Mouse (Mus musculus): ENCODE measurements around the gene Bicra.
A peak's percentile ranks its signal among the peaks of the same experiment; 100 is the strongest.

The Bicra gene

DNA sequence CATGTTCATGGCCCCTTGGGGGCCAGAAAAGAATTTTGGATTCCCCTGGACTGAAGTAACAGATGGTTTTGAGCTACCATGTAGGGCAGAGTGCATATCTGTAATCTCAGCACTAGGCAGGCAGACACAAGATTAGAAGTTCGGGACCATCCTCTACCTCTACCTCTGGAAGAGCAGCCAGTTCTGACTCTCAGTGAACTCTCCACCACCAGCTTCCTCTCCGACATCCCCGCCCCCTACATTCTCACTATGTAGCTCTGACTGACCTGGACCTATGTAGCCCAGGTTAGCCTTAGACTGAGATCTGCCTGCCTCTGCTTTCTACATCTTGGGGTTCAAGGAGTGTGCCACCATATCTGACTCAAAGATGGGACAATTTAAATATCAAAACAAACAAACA is 81.2 kb downstream of the Bicra start:
- no peak for DNase-seq

DNA sequence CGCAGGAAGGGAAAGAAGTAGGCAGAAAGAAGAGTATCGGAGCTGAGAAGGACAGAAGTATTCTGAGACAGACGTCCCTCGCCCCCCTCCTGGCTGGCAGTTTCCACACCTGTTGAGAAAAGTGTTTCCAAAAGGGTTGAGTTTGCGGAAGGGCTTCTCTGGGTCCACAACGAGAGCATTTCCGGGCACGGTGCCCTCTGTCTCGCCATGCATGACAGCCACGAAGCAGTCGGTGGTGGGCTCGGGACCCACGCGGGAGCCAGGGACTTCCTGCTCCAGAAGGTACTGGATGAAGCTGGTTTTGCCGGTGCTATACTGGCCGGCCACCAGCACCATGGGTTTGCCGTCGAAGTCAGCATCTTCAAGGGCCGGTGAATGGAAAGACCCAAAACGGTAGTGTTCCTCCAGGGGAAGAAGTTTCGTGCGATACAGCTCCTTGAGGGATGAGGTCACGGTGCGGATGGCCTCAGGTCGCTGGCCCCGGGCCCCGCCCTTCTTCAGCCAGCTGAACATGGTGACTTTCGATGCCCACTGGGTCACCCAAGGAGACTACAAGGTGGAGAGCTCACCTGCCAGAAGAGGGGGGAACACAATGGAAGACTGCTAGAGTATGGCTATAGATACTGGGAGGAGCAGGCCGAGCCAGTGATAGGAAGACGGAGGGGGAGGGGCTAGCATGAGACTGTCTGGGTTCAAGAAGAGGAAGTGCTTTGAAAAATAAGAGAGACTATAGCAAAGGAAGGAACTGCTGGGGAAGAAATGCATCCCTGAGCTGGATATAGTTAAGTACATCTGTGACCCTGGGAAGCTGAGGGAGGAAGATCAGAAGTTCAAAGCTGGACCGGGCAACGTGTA is 83.7 kb downstream of the Bicra start:
- no peak for DNase-seq

DNA sequence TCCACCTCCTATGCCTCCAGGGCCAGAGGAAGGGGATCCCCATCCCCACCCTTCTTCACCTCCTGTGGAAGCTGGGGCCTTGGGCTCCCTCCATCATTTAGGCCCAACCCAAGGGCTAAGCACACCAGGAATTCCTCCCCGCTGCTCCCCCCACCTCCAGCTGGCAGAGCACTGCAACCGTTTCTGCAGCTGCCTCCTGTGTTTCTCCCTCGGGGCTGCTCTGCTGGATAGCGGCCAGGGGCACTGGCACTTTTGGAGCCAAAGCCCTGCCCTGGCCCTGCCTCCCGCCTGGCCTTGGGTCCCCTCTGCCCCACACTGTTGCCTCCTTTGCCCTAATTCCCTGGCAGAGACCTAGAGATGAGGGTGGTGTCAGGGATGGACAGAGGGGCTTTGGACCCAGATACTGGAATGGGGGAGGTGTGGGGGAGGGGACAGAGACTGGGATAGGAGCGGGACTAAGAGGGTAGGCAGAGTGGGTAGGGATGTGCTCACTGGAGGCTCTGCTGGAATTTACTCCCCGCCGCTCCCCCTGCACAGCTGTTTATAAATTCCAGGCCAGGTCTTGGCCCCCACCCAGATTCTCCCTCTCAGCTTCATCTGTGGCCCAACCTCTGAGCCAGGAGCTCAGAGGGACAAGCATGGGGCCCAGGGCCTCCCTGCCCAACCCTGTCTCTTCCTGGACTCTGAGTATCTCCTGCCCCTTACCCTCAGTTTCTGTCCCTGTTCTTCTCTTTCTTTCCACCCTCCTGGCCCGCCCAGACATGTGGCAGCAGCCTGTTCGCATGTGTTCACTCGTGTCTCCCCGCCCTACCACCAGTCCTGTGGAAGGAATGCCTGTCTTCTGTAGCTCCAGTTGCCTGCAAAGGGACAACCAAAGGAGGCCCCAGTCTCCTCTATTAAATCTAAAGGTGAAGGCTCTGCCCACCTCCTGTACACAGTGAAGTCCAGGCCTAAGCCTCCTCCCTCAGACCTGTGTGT is 85.1 kb downstream of the Bicra start:
- DNase-seq, result no peak

DNA sequence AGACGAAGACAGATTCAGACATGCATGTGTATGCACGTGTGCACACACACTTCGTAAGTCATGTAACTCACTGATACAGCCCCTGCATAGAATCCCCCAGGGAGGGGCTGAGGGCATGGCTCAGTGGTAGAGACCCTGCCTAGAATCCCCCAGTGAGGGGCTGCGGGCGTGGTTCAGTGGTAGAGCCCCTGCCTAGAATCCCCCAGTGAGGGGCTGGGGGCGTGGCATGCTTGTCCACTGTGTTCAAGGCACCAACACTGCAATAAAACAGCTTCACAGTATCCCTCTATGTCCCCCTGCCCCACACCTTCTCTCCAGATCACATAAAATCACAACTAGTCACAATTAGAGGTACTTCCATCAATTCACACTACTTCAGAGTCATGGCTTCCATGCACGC is 85.9 kb downstream of the Bicra start:
- no peak for DNase-seq

DNA sequence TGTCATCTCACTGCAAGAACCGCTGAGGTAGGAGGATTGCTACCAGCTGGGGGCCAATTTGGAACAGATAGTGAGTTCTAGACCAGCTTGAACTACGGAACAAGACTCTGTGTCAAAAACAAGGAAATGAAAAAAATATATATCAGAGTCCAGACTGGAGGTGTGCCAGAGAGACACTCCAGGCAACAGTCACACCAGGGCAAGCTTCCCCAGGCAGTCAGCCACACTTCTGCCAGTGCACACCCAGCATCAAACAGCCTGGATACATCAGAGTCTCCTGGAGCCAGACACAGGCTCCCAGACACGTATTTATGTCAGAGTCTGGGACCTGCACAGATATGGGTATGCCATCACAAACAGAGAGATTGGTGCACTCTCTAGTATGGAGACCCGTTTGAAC is 86.5 kb downstream of the Bicra start:
- DNase-seq, result no peak

DNA sequence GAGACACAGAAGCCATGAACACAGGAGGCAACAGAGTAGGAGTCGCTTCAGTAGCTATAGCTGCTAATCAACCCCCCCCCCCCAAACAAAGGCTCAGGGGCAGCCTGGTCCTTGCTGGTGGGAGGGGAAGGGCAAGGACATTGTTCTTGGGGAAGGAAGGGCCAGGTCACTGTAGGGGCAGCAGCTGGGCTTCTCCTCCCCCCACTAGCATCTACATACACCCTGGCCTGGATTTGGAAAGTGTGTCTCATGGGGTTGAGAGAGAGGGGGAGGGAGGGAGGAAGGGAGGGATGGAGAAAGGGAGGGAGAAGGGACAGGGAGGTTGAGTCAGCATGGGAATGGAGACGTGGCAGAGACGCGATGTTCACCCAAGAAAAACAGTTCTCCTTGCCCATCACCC is 87.0 kb downstream of the Bicra start:
- DNase-seq, result no peak

DNA sequence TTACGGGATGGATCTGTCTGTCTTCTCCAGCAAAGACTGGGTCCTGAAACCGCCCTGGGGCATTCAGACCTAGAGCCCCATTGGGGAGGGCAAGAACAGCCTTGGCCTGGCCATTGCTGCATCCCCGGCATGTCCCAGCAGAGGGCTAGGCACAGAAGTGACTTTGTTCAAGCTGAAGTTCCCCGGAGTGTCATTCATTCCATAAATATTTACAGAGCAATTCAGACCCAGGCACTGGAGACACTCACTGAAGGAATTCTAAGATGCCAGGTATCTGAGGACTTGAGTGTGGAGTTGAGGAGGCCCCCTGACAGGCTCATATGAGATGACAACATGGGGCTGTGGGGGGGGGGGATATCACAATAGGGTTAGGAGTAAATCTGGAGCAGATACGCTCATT is 91.6 kb downstream of the Bicra start:
- DNase-seq, result no peak

DNA sequence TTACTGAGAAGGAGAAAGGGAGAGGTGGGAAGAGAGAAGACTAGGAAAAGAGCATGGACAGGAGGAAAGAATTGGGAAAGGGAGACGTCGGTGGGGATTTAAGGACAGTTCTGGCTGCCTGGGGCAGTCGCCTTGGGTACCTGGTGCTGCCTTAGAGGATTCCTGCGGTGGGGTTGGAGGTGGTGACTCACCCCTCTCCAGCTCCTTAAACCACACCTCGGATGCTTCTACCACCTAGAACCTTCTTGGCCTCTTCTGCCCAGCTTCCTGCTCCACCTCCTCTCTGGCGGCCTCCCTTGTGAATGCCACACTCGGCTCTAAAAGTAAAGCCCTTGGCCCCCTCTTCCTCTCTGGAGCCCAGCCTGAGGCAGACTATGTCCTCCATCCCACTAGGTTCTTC is 92.2 kb downstream of the Bicra start:
- DNase-seq, result no peak

DNA sequence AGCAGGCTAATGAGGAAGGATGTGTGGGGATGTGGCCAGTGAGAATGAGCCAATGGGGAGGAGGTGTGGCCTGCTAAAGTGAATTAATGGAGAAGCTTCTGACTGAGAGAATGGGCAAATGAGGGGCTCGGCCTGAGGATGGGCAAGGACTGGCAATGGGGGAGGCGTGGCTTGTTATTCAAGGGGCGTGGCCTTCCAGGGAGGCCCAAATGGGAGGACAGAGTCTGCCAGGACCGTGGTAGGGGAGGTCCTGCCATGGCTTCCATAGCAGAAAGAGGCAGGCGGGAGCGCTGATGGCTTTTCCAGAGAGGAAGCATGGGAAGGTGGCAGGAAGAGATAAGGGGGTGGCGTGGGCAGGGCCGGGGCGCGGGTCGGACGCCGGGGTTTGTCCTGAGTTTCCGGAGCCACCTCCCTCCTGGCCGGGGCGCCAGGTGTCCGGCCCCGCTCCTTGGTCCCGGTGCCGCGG is 92.7 kb downstream of the Bicra start:
- DNase-seq, result no peak

DNA sequence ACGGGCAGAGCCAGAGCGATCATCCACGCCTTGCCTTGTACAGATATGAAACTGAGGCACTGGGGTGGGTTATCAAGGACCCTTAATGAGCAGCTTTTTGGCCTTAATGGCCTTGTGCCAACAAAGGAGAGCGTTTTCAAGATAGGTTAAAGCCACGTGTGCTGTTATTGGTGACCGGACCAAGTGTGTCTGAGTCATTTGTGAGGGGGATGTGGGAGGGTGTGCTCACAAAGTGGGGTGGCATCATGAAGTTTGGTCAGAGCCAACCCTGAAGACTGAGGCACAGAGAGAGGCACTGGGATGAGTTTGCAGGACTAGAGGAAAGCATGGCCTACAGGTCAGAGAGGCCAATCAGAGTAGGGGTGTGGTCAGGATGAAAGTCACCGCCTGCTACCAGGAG is 93.3 kb downstream of the Bicra start:
- DNase-seq, result no peak

DNA sequence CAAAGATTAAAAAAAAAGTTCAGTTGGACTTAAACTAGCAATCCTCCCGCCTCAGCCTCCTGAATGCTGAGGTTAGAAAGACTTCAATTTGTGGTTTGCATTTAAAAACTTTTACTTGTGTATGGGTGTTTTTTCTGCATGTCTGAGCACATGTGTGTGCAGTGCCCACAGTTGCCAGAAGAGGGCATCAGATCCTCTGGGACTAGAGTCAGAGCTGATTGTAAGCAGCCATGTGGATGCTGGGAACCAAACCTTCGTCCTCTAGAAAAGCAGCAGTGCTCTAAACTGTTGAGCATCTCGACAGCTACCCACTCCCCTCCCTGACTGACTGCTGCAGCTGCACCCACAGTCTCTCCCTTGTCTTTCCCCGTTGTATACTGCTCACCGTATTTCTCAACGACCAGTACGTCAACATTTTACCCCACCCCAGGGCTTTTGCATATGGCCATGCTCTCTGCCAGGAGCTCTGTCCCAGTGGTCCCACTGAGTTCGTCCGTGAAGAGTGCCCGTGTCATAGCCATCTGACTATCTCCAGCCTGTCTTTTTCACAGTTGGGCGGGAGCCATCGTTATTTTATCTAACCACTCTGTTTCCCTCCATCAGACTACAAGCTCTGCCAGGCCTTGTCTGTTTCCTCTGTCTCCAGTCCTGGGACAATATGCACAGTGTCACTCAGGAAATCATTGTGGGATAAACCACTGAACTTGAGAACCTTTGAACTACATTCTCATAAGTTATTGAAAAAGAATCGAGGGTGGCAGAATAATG is 94.2 kb downstream of the Bicra start:
- DNase-seq, result no peak

DNA sequence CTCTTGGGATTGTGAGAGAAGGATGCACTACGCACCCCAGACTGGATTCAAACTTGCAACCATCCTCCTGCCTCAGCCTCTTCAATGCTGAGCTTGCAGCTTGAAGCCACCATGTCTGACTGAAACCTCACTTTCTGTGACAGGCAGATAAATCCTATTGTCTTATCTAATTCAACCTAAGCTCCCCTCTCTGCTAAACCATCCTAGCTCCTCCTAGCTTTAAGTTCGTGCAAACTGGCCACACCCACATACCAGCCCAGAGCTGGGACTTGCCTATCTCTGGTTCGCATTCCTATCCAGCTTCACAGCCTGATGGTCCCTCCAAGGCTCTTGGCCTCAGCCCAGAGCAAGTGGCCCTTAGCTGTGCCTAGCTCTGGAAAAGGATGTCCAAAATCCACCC is 95.3 kb downstream of the Bicra start:
- no peak for DNase-seq

DNA sequence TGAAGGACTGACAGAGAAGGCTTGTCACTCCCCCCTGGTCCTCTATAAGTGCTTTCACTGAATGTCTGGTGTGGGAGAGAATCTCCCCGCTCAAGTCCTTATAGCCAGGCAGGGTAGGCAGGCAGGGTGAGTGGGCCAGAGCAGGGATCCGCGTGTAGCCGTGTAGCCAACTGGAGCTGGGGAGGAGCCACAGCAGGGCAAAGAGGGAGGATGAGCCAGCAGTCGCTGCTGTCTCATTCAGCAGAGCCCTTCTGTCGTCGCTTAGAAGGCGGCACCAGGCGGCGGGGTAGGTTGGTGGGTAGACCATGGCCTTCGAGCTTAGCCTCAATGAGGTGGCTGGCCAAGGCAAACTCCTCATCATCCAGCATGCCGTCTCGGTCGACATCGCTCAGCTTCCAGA is 97.7 kb downstream of the Bicra start:
- DNase-seq, result no peak

DNA sequence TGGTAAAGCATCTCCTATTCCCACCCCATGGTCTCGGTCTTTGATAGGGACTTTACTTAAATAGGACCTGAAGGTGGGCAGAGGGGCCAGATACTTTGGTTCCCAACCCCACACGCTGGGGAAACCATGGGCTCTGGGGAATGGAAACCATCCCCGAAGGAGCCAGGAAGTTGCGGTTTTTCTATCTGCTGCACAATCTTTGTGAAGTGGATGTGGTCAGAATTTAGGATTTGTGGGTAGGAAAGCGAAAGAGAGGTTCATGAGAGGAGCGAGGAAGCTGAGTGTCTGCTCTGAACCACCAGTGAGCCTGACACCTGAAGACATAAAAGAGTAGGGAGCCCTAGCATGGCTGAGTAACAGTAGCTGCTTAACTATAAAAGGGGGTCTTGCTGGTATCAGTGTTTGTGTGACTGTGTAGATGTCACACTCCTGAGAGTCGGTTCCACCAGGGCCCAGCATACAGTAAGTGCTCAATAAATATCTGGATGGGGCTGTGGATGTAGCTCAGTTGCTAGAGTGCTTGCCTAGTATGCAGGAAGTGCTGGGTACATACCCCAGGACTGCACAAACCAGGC is 98.4 kb downstream of the Bicra start:
- DNase-seq, result no peak

DNA sequence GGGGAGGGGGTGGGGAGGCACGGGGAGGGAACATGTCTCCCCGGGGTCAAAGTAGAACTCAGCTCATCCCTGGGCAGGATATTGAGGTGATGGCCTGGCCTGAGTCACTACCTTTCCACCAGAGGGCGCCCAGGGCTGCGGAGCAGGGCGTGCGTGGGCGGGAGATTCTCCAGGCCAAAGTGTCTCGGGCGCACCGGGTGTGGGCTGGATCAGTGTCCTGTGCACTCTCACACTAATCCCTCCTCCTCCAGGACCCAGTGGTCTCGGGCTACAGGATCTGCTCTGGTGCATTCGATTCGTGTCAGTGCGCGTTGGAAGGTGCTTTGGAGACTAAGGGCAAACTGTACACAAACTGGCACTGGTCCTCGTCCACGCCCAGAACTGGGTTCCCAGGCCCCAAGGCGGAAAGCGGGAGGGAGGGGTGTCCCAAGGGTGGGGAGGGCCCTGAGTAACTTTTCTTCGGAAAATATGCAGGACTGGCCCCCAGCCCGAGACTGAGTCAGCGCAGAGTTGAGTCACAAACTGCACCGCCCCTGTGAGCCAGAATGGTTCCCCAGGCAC is 99.3 kb downstream of the Bicra start:
- DNase-seq, result peak; percentile 79

DNA sequence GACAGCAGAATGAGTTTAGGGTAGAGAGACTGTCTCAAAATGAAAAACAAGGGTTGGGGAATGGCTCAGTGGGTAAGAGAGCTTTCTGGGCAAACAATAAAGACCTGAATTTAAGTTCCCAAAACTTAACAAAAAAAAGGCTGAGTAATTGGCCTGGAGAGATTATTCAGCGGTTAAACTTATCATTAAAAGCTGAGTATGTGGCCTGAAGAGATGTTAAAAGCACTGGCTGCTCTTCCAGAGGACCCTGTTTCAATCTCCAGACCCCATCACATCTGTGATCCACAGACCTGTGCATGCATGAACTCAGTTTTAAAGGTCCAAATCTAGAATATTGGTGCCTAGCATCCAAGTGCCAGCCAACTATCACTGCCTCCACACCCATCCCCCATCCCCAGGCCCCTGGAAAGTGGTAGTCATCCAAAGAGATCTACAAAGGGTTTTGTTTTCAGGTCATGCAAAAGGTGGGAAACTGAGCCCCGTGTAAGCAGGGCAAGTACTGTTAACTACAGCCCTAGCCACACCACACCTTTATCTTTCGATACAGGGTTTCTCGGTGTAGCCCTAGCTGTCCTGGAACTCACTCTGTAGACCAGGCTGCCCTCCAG is 100.0 kb downstream of the Bicra start:
- DNase-seq, result no peak

DNA sequence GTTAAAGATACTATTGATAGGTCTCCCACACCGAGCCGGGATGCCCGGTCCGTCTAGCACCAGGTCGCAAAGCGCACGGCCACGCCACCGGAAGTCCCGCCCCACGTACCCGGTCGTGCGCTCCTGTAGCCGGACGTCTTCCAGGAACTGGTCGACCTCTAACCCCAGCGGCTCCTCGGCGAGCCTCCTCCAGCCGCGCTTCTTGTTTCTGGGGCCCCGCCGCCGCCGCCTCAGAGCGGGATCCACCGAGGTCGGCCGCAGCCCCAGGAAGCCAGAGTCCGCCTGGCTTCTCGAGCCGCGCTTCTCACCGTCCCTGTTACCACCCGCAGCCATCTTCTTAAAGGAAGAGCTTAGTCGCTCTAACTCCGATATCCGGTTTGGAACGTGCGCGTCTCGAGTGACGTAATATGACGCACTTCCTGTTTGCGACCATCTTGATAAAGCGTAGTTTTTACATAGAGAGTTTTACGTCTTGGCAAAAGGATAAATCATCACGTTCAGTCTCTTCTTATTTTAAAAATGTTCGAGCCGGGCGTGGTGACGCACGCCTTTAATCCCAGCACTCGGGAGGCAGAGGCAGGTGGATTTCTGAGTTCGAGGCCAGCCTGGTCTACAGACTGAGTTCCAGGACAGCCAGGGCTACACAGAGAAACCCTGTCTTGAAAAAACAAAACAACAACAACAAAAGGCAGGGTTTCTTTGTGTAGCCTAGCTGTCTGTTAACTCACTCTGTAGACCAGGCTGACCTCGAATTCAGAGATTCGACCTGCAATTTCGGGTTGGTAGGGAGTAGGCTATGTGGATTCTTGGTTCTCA is 101.8 kb downstream of the Bicra start, which contains the start of gene Nop53:
Nop53 (minus strand) TSS at position 354 of the 816 bp plus-strand sequence.
- DNase-seq, result peak; percentile 93

DNA sequence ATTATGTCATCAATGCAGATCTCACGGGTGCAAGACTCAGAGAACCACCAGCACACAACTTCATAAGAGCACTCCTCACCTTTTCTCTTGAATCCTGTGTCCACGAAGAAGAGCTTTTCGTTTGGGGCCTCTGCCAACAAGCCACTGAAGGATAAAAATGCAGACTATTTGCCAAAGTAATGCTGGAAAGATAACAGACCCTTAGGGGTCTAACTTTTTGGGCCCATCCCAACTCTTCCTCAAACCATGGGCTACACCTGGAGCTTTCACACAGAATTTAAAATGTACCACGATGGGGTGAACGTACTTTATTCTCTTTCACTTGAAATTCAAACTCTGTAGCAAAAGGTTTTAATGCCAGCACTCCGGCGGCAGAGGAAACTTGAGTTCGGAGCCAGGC is 102.5 kb downstream of the Bicra start:
- peak; percentile 40 for DNase-seq

DNA sequence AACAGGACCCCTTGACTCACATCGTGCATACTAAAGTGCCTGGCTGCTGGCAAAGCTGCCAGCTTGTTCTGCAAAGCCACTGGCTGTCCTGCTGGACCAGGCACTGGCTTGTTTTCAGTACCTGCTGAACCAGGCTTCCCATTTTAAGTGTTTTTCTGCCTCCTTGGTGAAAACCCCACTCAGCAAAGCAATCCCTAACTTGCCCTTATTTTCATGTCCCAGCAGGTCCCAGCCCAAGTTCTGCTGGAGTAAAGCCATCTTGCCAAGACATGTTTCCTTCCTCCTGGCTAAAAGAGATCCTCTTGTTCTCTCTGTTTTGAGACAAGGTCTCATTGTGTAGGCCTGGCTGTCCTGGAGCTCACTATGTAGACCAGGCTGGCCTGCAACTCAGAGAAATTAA is 103.4 kb downstream of the Bicra start:
- no peak for DNase-seq

DNA sequence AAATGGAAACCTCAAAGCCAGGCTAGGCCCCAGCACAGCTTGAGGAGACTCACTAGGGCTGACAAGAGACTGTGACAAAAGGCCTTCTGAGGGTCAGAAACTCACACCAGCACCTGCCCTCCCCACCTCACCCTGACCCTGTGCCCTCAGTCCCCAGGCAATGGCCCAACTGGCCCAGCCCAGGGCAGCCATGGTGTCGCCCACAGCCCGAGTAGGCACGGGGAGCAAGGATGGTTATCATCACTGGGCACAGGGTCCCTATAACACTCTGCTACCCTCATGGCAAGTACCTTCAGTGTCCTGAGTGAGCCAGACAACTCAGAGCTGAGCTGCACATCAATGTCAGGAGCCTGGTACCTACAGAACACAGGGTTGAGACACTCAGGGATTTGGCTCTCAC is 109.1 kb downstream of the Bicra start:
- DNase-seq, result no peak

DNA sequence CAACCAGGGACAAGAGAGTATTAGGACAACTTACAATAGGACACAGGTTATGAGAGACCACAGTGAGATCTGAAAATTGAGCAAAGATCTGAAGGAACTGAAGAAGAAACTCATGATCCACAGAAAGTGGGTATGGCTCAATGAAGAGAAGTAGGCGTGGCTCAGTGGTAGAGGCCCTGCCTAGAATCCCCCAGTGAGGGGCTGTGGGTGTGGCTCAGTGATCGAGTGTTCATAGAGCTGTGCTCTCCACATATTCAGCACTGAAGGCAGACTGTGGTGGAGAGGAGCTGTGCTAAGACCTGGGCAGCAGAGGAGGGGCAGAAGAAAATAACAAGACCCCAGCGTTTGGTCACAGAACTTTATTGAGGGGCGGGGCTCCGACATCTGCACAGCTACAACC is 110.2 kb downstream of the Bicra start:
- no peak for DNase-seq
